Mouse (Mus musculus): ENCODE results near the gene Dnajb4. TPM values are rescaled to one million over a fixed set of nuclear protein-coding genes. Genes with fewer than 3 reads are reported as not detected.

The Dnajb4 gene
- polyA plus RNA-seq, 1 experiment = not detected

DNA sequence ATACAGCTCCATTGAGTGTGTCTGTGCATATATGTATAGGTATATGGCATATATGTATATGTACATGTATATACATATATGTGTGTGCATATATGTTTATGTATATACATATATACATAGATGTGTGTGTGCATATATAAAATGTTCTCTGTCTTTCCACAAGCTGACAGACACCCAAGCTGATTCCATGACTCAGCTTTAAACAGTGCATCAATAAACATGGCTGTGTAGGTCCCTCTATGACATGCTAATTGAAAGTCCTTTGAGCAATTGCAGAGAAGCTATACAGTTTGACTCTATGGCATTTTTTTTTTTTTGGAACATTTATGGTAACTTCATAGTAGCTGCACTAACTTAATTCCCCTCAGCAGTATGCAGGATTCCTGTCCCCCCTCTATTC is 50.8 kb downstream of the Dnajb4 start:
- H3K27ac ChIP-seq (ENCODE audit: insufficient read depth, low read depth, low read length) = no peak overlapping the region
- H3K4me3 ChIP-seq (ENCODE audit: insufficient read depth, low read depth, low read length) = no peak overlapping the region
- no peak for TF ChIP-seq POLR2A (IDR thresholded peaks at IDR 0.05; ENCODE audit: insufficient read depth, low read depth, low read length)
- TF ChIP-seq CTCF (IDR thresholded peaks at IDR 0.05; ENCODE audit: insufficient read depth, low read depth, low read length) = no peak
- peaks cover 4% of the 10 kb centered on the region for H3K4me1 ChIP-seq (ENCODE audit: control insufficient read depth, insufficient read depth, low read length)

DNA sequence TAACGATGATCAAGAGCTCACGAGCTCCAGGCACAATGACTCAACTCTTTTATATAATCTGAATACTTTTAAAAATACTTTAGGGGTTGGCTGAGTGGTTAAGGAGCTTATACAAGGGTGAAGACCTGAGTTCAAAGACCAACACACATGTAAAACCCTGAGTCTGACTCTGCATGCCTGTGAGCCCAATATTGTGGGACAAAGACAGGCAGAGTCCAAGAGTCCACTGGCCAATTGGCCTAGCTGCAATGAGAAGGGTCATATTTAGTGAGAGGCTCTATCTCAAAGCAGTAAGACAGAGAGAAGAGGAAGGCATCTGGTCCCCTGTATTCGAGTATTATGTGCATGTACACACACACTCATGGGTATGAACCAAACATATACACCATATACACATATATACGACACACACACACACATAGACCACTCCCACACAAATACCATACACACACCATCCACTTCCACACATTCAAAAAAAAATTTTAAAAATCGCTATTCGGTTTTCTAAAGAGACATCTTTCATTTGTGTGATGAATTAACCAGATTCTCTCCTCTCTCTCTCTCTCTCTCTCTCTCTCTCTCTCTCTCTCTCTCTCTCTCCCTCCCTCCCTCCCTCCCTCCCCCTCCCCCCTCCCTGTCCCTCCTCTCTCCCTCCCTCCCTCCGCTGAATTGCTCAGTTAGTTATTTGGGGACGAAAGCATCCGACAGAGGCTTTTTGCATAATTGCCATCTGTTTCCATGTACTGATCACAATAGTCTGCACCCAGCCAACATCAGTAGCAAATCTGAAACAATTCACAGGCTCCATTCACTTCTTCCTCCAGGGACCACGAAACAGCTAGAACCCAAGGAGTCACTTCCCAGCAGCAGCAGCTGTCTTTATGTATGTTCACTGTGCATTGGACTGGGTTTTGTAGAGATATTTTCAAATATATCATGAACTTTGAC is 51.5 kb downstream of the Dnajb4 start:
- Histone ChIP-seq H3K4me3 (ENCODE audit: insufficient read depth, low read depth, low read length) (no peak overlapping the region), H3K27ac (ENCODE audit: insufficient read depth, low read depth, low read length) (no peak overlapping the region), H3K4me1 (ENCODE audit: control insufficient read depth, insufficient read depth, low read length) (peaks cover 4% of the 10 kb centered on the region)
- TF ChIP-seq POLR2A (IDR thresholded peaks at IDR 0.05; ENCODE audit: insufficient read depth, low read depth, low read length) (no peak), CTCF (IDR thresholded peaks at IDR 0.05; ENCODE audit: insufficient read depth, low read depth, low read length) (no peak)
- whole genome bisulfite sequencing = 54% methylated on average over 10 of the region's 10 CpGs

DNA sequence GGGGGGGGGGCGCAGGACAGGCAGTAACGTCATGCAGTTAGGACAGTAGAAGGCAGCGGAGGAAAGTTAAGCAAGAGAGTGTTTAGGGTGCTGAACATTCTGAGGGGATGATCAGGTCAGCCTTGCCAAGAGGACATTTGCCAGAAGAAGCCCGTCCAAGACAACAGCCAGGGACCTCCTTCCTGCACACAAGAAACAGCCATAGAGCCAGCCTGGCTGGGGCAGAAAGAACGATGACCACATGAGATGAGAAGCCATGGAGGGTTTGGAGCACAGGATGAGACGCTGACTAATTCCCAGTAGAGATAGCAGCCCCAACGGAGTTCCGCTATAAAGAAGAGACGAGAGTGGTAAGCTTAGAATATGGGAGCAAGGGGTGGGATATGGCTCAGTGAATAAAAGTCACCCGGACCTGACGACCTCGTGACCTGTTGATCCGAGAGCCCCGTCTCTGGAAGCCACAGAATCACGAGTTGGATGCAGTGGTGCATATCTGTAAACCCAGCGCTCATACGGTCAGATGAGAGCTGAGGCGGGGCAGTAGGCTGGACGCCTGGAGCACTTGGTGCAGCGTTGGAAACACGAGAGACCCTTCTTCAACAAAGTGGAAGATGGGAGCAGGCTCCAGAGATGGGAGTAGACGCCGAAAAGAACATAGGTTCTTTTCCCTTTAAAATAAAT is 53.1 kb downstream of the Dnajb4 start:
- no peak for TF ChIP-seq POLR2A (IDR thresholded peaks at IDR 0.05; ENCODE audit: insufficient read depth, low read depth, low read length)
- TF ChIP-seq CTCF (IDR thresholded peaks at IDR 0.05; ENCODE audit: insufficient read depth, low read depth, low read length) = no peak
- H3K4me3 ChIP-seq (ENCODE audit: insufficient read depth, low read depth, low read length) = no peak overlapping the region
- no peak overlapping the region for H3K27ac ChIP-seq (ENCODE audit: insufficient read depth, low read depth, low read length)
- WGBS = 83% methylated on average over 23 of the region's 23 CpGs
- peaks cover 4% of the 10 kb centered on the region for H3K4me1 ChIP-seq (ENCODE audit: control insufficient read depth, insufficient read depth, low read length)

DNA sequence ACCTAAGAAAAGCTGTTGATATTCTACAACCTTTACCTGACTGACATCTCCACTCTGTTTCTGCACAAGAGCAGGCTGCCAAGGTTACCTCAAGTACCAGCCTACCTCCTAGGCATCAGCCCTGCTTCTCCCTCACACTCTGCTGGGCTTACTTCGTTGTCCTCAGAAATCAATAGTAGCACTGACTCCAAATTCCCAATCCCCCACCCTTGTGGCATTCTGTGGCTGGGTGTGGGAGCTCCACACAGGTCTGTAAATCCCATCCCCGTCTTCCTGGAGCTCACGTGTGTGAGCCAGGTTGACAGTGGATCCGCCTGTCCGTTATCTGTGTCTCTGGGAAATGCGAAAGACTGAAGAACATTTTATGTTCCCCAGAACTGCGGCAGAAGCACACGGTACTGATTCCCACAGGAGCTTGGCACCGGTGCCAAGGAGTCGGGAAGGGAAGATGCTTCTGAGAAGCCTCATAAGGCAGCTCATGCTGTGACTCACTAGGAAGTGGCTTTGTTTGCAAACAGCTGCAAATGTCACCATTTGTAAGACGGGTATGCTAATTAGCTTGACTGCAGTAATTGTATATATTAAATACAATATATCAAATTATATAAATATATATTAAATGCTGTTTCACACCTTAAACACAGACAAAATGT is 54.7 kb downstream of the Dnajb4 start:
- Histone ChIP-seq H3K27ac (ENCODE audit: insufficient read depth, low read depth, low read length) (no peak overlapping the region), H3K4me3 (ENCODE audit: insufficient read depth, low read depth, low read length) (no peak overlapping the region), H3K4me1 (ENCODE audit: control insufficient read depth, insufficient read depth, low read length) (peaks cover 4% of the 10 kb centered on the region)
- TF ChIP-seq CTCF (IDR thresholded peaks at IDR 0.05; ENCODE audit: insufficient read depth, low read depth, low read length) = no peak
- no peak for TF ChIP-seq POLR2A (IDR thresholded peaks at IDR 0.05; ENCODE audit: insufficient read depth, low read depth, low read length)
- 29% methylated on average over 11 of the region's 11 CpGs for WGBS

DNA sequence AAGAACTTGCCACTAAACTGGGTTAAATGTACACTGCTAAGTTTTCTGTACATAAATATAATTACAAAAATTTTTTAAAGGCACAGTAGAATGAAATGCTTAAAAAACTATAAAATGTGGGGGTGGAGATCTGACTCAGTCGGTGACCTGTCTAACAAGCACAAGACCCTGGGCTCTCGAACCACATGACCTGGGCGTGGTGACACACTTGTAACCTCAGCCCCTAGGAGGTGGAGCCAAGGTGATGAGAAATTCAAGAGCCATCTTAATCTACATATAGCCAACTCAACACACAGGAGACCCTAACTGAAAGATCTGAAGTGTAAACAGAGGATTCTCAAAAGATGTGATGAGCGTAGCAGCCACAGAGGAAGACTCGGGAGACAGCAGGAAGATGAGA is 56.0 kb downstream of the Dnajb4 start:
- TF ChIP-seq CTCF (IDR thresholded peaks at IDR 0.05; ENCODE audit: insufficient read depth, low read depth, low read length) = no peak
- no peak for TF ChIP-seq POLR2A (IDR thresholded peaks at IDR 0.05; ENCODE audit: insufficient read depth, low read depth, low read length)
- WGBS = 95% methylated on average over 5 of the region's 5 CpGs
- Histone ChIP-seq H3K27ac (ENCODE audit: insufficient read depth, low read depth, low read length) (no peak overlapping the region), H3K4me1 (ENCODE audit: control insufficient read depth, insufficient read depth, low read length) (peaks cover 4% of the 10 kb centered on the region), H3K4me3 (ENCODE audit: insufficient read depth, low read depth, low read length) (no peak overlapping the region)

DNA sequence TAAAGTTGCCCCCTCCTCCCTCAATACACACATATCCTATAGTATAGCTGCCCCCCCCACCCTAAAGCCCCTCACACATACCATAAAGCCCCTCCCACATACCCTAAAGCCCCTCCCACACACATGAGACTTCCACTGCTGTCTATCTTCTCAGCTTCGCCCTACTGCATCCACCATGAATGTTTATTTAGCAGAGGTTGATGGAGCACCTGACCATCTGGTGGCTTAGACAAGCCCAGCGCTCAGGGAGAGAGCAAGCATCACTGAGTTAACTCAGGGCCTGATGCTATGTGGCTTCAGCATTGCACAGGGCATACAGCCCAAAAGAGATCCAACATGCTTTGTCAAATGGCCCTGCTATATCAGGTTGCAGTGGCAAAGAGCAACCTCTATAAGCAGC is 57.0 kb downstream of the Dnajb4 start:
- WGBS = 97% methylated on average over 2 of the region's 2 CpGs

DNA sequence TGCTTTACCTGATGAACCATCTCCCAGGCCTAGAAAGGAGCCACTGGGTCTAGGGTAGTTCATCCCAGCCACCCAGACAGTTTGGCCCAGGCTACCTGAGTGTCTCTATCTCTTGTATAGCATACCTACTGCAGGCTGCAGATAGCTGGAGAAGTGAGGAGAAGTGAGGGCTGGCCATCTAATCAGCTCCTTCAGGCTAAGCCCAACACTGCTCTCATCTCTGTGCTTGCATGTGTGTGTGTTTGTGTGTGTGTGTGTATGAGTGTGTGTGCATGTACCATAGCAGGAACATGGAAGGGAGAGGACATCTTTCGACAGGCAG is 57.7 kb downstream of the Dnajb4 start:
- WGBS = 100% methylated on average over 1 of the region's 1 CpGs
- TF ChIP-seq POLR2A (IDR thresholded peaks at IDR 0.05; ENCODE audit: insufficient read depth, low read depth, low read length) (no peak), CTCF (IDR thresholded peaks at IDR 0.05; ENCODE audit: insufficient read depth, low read depth, low read length) (no peak)
- H3K4me3 ChIP-seq (ENCODE audit: insufficient read depth, low read depth, low read length) = no peak overlapping the region
- H3K4me1 ChIP-seq (ENCODE audit: control insufficient read depth, insufficient read depth, low read length) = peaks cover 4% of the 10 kb centered on the region
- no peak overlapping the region for H3K27ac ChIP-seq (ENCODE audit: insufficient read depth, low read depth, low read length)

More for the DNA sequence above, 57.0 kb downstream of the Dnajb4 start:
- Histone ChIP-seq H3K4me1 (ENCODE audit: control insufficient read depth, insufficient read depth, low read length) (peaks cover 4% of the 10 kb centered on the region), H3K27ac (ENCODE audit: insufficient read depth, low read depth, low read length) (no peak overlapping the region), H3K4me3 (ENCODE audit: insufficient read depth, low read depth, low read length) (no peak overlapping the region)
- no peak for TF ChIP-seq POLR2A (IDR thresholded peaks at IDR 0.05; ENCODE audit: insufficient read depth, low read depth, low read length)
- TF ChIP-seq CTCF (IDR thresholded peaks at IDR 0.05; ENCODE audit: insufficient read depth, low read depth, low read length) = no peak

DNA sequence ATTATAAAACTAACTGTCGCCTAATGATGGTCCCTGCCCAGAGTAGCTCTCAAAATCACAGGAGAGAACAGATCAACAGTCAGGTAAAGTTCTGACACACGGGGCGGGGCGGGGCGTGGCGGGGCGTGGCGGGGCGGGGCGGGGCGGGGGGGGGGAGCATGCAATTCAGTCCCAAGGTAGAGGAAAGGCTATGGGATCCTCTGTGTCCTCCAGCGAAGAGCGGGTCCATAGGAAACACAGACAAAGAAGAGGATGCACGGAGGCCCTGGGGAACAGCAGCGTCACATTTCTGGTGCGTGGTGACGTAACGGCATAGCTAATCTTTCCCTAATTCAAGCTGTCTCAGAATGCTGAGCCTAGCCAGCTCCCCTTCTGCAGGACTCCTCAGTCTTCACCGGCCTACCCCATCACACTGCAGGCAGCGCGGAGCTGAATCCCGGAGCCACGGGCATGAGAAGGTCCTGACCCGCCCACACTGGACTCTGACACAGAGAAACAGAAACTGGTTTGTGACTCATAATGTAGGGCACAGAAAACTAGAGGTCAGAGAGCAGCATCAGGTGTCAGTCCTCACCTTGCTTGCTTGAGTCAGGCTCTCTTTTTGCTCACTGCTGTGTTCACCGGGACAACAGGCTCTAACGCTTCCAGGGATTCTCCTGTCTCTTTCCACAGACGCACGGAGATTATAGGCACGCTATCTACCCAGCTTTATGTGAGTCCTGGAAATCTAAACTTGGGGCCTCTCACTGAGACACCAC is 58.2 kb downstream of the Dnajb4 start:
- 59% methylated on average over 29 of the region's 29 CpGs for WGBS
- no peak overlapping the region for H3K27ac ChIP-seq (ENCODE audit: insufficient read depth, low read depth, low read length)
- peaks cover 4% of the 10 kb centered on the region for H3K4me1 ChIP-seq (ENCODE audit: control insufficient read depth, insufficient read depth, low read length)
- H3K4me3 ChIP-seq (ENCODE audit: insufficient read depth, low read depth, low read length) = no peak overlapping the region
- TF ChIP-seq CTCF (IDR thresholded peaks at IDR 0.05; ENCODE audit: insufficient read depth, low read depth, low read length) = no peak
- no peak for TF ChIP-seq POLR2A (IDR thresholded peaks at IDR 0.05; ENCODE audit: insufficient read depth, low read depth, low read length)
